Mouse (Mus musculus) left cerebral cortex, adult 8-10 months (tissue): ENCODE measurements around the gene Spats2l. TPM values are rescaled to one million over a fixed set of nuclear protein-coding genes. Genes with fewer than 3 reads are reported as not detected.

Source experiments
- DNase-seq, 2 experiments: peaks; one replicate each; pipeline ENCODE4 v3.0.0; 2022; ENCODE audit warnings: low spot score in 2 of 2
- total RNA-seq, 4 experiments: library from RNA; stranded (reverse); gene quantifications; 2 replicates each; pipeline ENCODE4 v1.2.4; 2022

Gene Spats2l
- total RNA-seq, 4 experiments from 2014 or later = 35.5 to 41.7 (median 39.2) TPM

DNA sequence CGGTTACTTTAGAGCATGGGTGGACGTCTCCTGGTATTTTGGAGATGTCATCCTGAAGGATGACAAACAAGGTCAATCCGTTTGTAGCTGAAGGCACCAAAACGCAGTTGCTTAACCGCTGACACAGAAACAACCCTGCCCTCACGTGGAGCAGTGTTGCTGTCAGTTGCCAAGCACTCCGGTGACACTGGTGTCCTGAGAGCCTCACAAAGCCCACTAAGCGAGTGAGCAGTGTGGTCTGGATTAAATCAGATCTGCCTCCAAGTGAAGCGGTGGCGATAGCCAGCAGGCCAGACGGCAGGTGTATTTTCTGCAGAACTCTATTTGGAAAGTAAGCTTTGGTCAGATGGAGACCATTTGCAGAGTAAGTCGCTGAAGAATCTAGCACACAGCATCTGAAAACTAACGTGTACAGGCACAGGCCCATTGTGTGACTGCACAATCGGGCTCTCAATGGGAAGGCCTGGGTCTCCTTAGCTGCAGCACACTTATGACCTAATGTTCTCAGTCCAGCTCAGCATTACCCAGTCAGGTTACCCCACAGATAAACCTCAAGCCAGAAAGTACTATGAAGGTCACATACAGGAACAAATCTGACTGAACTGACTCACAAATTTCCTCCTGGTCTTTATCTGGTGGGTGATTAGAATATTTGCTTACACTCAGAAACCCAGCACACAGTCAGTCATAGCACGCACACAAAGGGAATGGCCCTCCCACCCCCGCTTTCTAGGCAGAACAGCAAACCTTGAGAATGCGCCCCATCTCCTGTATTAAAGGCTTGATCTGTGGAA, 51.2 kb downstream of the Spats2l start:
- no peak for DNase-seq

DNA sequence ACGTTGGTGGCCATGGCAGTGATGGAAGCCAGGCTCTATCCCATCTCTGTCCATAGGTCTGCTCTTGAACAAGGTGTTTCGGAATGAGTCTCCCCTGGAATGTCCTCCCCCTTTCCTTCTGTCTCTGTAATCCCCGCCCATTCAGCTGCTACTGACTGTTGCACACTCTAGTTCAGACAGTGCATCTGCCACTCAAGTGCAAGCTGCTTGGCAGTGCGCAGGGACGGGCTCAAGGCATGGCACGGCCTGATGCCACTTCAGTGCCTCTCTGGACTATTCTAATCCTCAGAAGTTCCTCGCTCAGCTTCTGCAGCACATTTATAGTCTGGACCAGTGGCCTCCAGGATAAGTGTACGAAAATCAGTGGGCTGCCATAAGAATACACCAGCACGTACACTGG, 52.3 kb downstream of the Spats2l start:
- DNase-seq = no peak

DNA sequence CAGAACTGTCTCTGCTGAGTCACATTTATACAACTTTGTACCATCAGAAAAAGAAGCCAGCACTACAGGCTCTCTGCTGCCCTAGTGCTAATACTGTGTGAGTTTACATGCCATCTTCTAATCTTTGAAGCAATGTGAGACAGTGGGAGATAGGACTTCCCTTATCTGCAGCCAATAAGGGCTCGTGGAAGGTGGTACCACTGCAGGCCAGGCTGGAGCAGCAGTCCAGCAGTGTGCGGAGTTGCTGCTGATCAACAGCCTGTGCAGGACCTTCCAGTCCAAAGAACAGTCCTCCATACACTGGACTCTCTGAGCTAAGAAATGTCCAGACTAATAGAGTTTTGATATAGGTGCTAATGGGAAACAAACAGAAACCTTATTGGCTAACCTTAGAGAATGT, 59.2 kb downstream of the Spats2l start:
- DNase-seq = no peak

DNA sequence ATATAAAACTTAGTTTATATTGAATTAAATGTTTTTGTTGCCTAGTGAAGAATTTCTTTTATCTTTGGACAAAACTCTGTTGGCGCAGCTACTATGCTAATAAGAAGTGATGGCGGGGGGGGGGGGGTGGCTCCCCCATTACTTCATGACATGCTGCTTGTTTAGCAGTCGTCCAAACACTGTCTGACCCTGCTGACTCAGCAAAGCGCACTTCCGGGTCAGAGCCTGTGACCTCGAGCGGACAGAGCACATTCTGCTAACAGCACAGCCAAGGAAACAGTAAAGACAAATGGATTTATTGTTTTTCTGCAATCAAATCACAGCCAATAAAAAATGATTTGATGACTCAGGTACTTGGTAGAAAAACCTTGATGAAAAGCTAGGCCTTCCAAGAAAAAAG, 61.2 kb downstream of the Spats2l start:
- DNase-seq = no peak

DNA sequence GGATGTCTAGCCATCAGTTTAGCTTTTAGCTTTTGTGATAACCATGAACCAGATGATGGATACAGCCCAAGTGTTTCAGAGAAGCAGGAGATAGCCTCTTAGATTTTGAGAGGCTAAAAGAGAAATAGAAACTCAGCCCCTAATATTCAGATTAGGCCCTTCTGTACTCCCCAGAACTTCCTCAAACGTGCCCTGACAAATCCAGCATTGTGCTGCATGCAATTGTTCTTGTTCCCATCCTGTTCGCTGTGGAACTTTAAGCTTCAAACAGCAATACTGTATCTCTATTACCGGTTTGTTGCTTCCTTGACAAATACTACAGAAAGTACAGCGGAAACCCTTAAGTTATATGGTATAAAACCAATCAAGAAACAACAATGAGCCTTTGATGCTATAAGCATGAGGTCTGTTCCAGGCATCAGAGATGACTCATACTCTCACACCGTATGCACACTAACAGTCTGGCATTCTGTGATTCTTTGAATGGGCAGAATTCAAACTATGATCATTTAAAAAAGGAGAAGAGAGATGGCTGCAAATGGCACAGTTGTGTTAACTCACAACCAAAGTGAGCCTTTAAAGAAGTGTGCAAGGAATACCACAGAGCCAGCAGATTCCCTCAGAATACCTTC, 62.8 kb downstream of the Spats2l start:
- DNase-seq = no peak

DNA sequence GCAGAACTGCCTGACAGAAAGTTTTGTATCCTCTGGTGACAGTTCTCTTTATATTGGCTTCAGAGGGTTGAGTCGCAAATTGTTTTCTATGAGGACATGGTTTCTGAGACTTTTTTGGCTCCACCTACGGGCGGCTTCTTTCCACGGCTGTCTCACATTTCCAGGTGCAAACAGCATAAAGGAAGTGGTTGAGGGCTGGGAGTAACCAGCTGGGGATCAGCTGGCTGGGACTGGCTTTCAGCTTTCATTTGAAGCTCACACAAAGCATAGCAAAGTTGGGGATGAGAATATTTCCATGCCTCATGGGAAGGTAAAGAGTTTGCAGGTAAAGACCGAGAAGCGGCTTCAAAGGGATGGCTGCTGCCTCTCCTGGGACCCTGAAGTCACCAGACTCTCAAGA, 65.9 kb downstream of the Spats2l start:
- no peak for DNase-seq

DNA sequence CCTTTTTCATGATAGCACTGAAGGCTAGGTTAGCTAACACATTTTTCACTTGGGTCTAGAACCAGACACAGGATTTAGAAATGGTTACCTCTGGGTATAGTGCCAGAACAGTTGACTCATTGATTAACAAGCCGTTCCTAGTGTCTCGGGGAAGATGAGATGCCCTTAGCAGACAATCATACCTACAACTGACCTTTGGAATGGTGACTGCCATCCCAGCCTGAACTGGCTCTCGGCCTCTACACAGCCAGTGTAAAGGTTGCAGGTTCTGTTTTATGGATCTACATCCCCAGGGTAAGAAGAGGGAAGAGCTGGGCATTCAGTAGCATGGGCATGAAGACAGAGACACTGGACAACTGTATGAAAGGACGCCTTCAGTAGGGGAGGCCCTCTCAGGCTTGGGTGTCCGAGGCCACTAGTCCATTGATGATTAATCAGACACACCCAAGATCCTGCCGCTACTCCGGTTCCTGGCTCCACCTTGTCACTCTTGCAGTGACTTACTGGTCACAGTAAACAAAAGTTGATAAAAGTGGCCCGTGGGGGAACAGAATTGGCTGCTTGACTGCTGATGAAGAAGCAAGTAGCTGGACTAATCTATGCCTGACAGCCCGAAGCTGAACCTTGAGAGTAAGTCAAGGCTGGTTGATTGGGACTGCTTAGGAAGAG, 71.2 kb downstream of the Spats2l start:
- no peak for DNase-seq

DNA sequence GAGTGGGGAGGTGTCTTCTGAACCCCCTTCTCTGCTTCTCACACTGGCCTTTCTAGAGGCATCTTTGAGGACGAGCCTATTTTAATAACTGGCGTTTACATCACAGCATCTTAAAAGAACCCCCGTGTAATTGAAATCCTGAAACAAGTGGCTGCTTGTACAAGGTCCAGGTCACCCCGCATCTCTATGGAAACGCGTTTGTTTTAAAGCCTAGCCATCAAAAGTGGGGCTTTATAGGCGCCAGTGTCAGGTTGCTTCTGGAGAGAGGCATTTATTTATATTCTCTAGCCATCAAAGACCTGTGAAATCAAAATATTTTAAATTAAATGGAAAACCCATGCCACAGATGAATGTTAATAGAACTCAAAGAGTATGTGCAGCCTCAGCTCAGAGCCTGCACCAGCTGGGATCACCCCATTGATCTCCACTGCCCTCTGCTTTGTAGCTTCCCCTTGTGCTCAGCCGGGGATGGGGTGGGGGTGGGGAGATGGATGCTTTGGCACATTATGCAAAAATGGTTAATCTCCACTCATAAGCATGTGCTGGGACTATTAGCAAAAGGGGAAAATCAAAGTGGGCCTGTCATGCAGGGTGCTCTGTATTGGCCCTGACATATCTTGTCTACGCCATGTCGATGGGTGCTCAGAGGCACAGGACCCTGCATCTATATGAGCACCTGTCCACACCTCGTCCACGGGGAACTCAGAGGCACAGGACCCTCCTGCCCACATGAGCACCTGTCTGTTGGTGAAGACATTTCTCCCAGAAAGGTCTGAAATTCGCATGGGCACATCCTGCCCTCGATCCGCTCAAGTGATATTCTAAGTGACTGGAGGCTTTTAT, 73.1 kb downstream of the Spats2l start:
- DNase-seq = no peak

DNA sequence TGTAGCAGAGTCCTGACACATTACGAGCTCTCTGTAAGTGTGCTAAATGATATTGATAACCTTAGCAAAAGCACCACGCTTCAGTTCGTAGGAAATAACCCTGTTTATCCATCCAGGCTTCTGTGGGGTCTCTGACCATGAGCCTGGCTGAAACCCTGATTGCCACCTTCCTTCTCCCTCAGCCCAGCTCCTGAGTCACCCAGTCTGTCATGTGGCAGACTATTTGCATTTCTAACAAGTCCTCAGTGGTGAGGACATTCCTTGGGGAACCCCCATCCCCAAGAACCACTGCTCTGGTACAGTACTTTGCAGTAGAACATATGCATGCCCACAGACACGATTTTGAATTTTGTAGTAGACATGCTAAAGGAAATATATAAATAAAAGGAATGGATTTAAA, 75.1 kb downstream of the Spats2l start:
- DNase-seq = no peak

DNA sequence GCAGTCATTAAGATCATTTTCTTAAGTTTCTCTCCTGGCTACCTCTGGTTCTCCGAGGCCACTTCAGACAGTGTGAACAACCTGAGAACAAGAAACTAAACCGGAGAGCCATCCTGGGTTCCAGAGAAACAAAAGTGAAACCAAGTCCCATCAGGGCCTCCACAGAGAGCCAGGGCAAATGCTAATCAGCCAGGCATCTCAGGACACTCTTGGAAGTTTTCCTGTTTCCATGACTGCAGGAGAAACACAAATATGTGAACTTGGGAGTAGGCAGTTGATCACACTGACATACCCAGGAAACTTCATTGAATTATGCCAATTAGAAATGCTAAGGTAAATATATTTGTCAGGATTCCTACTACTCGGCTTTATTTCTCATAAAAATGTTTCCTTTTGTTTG, 76.0 kb downstream of the Spats2l start:
- no peak for DNase-seq

DNA sequence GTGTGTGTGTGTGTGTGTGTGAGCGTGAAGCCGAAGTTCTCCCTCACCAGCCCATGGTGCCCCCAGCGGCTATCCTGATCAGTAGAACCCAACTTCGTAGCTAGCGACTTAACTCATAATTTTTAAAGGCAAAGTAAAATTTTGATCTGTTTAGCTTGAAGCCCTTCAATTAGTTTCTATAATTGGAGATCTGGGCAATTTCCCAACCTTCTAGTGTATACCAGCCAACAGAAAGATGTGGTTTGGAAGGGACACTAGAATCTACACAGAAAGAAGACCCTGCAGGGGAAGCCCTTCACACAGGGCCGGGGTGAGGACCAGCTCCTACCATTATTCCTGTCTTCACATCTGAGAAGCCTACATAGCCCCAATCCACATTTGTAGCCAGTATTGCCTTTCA, 77.9 kb downstream of the Spats2l start:
- DNase-seq = no peak

DNA sequence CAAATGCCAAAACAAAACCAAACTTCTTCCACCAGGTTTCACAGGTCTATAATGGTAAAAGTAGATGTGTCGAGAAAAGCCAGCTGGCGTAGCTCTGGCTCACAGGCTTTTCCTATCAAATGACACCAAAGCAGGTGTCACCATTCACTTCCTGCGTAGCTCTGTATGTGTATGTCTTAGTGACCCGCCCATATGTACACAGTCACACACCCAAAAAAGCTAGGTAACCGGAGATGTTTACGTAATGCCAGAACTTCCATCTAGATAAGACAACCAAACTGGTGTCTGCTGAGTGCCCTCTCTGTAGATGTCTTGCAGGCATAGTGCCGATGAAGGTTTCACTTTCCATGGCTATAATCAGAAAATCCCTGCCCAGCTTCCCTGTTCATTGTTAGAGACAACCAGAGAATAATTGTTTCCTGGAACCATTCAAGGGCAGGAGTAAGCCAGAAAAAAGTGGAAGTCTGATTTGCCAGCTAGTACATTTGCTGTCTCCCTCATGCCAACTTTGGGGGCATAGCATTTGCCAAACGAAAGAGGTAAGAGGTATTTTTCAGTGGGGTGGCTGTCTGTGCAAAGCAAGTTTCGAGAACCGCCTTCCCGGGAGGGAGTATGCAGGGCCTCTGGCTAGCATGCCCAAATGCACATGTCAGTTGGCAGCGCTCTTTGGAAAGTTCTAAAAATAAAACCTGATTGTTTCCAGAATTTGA, 78.8 kb downstream of the Spats2l start:
- DNase-seq = no peak

DNA sequence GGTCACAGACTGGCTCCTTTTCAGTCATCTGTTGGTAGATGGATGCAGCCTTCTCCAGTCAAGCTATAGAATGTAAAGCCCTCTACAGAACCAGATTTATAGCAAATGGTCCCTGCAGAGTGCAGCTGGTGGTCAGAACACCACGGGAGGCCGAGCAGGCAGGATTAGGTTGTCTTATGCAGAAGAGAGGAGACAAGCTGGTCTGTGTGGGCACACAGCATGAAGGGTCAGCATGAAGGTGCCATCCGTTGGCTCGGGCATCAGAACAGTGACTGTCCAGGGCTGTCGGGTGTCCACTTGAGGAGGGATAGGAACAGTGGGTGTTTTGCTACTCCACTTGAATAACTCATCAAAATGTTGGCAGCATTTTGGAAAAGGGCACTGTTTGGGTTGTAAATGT, 83.8 kb downstream of the Spats2l start:
- no peak for DNase-seq

DNA sequence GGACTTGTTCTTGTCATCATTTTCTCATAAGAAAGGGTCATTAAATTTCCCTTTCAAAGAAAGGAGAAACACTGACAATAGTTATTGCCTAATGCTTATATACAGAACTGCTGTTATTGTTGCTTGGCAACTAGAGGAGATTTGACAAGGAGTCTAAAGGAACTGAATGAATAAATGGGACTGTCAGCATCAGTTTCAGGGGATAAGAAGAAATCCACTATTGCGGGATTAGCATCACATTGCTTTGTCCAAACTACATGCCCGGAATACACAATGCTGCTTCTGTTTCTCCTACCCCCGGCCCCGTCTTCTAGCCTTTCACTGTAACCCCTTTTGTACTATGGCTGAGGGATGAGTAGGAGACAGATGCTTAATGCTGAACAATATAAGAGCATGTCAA, 88.1 kb downstream of the Spats2l start:
- no peak for DNase-seq

DNA sequence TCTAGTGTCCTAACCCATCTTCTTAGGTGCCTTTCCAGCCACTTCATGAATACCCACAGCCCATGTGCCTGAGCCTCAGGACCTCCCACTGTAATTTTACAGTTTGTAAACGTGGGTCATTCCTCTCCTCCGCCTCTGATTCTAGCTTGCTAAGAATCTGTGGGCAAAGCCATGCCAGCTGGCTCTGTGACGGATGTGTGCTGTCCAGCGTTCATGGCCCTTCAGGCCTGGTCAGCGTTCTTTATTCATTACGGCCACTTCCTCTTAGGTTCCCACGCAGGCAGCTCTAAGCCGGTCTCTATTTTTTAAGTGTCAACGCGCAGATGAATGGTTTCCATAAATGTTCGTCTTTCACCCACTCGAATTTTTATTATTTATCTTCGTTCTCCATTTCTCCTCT, 94.7 kb downstream of the Spats2l start:
- no peak for DNase-seq

DNA sequence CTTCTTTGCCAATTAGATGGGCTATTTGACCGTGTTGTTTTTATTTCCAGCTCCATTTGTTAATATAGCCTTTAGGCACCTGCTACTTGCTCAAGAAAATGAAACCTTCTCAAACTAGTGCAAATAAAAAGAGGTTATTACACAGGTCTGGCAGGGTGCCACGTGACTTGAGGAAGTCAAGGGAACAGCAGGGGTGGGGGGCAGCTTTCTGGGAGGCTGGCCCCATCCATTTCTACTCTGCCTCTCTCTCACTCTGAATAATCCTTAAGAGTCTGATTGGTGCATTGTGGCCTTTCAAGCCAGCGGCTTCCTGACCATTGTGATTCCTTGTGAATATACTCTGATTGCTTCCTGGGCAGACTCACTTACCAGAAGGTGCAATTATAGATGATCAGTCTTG, 98.0 kb downstream of the Spats2l start:
- DNase-seq = no peak

DNA sequence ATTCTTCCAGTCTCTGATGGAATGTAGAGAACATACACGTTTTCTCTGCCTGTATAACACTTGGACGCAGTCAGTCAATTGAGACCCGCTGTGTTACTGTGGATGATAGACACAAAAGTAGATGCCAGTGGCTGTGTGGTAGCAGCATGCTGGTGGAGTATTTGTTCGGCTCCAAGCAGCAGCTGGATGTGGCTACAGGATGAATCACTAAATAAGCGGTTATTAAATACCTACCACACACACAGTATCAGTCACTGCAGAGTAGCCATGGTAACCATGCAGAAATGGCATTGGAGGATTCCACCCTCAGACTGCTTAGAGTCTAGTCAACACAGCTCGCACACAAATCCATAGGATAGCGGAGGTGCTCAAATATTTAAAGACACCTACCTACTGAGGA, 100.0 kb downstream of the Spats2l start:
- DNase-seq = no peak

DNA sequence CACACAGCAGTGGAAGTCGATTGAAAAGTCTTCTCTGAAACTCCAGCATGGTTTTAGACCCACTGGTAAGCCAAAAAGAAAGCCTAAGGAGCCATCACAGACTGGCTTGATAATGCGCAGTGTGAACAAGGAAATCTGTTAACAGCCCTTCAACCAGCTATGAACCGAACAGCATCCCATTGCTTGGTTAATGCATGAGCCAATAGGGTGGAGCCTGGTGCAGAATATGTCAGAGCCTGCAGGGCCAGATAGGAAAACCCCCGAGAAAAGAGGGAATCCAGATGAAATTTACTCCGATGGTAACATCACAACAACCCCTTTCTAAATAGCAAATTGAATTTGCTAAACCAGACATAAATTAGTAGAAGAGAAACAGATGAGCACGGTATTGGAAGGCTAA, 101.1 kb downstream of the Spats2l start:
- no peak for DNase-seq

DNA sequence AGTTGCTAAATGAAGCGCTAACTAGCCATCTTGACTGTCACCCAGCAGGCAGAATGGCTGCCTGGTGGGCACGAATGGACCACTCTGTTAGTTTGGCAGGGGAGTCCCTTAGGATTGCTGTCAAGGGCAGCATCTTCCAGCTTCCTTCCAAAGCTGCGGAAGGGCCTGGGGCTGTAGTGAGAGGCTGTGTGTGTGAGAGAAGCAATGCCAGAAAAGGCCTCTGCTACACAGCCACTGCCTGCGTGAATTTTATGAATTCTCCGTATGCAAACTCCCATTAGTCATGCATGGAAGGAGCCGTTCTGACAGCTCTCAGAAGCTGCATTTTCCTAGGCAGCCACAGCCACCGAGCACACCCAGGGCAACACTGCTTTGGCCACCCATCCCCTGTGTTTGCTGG, 101.5 kb downstream of the Spats2l start:
- DNase-seq = no peak

DNA sequence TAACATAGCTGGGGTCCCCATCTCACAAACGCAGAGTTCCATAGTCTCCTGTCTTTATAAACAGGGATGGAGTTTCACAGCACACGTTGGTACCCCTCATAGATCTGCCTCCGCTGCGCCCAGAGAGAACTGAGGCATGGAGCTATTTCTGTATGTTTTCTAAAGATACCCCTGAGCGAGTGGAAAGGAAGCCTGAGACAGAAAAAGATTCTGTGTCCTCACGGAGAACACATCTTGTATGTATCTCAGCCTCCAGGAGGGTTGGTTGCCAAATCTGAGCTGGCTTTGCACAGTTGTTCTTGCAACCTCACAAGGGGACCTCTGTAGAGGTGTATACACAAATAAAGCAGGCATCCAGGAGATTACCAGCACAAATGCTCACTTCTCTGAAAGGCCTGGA, 105.0 kb downstream of the Spats2l start:
- DNase-seq = peak in 1 of 2 experiments; percentile 32

DNA sequence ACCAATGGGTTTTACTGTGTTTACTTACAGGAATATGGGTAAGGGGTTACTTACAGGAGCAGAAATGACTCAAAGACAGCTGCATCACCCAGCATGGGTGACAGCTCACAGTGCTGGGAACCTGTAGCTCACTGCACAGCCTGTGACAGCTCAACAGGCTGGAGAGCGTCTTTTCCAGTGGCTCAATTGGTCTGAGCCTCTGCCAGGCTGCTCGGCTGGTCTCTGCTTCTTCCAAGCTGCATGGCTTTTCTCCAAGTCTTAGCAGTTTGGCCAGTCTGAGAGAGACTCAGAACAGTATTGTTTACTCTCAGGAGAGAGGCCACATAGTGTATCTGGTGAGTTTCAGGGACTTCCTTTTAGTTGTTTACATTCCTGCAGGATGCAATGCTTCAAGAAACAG, 110.9 kb downstream of the Spats2l start:
- no peak for DNase-seq
